Mouse (Mus musculus) myocyte (in vitro differentiated cells): Measurements from ENCODE around the gene Atp8b4. TPM values are rescaled to one million over a fixed set of nuclear protein-coding genes. Genes with fewer than 3 reads are reported as not detected.

ENCODE experiments used
- H3K27me3 ChIP-seq: one replicate; pipeline ENCODE4 v1.6.1; 2011; ENCODE audit not compliant: control insufficient read depth, insufficient read depth, insufficient read length
- H3K36me3 ChIP-seq: one replicate; pipeline ENCODE4 v1.6.1; 2011; ENCODE audit not compliant: control insufficient read depth, insufficient read depth
- H3K4me2 ChIP-seq: one replicate; pipeline ENCODE4 v1.6.1; 2011; ENCODE audit warnings: low read depth, control low read depth
- H3K4me3 ChIP-seq: one replicate; pipeline ENCODE4 v1.5.1; 2011; ENCODE audit warnings: mild to moderate bottlenecking, control low read depth, moderate library complexity
- H3K79me2 ChIP-seq: one replicate; pipeline ENCODE4 v1.6.1; 2011; ENCODE audit not compliant: control insufficient read depth, insufficient read depth
- H3ac ChIP-seq: one replicate; pipeline ENCODE4 v1.6.1; 2011; ENCODE audit not compliant: control insufficient read depth, insufficient read length
- CEBPB ChIP-seq: IDR thresholded peaks from 2 replicates; pipeline ENCODE4 v1.6.1; 2011; ENCODE audit warnings: mild to moderate bottlenecking, moderate library complexity; ENCODE audit not compliant: poor library complexity, insufficient read depth, severe bottlenecking
- E2F4 ChIP-seq: IDR thresholded peaks from one replicate; pipeline ENCODE4 v1.6.1; 2011; ENCODE audit warnings: mild to moderate bottlenecking, control low read depth, moderate library complexity; ENCODE audit not compliant: insufficient read depth
- MAX ChIP-seq: IDR thresholded peaks from one replicate; pipeline ENCODE4 v1.6.1; 2011; ENCODE audit warnings: low read depth, mild to moderate bottlenecking, control low read depth
- MYOD1 ChIP-seq, 3 experiments: IDR thresholded peaks; one replicate each; pipeline ENCODE4 v1.6.1; 2011; ENCODE audit warnings: control low read depth in 2 of 3, low read depth in 2 of 3, mild to moderate bottlenecking in 2 of 3, moderate library complexity in 1 of 3; ENCODE audit not compliant: insufficient read length in 2 of 3, control insufficient read depth in 1 of 3
- MYOG ChIP-seq, 3 experiments: IDR thresholded peaks; one replicate each; pipeline ENCODE4 v1.6.1; 2011; ENCODE audit warnings: control low read depth in 2 of 3, low read depth in 2 of 3, mild to moderate bottlenecking in 2 of 3; ENCODE audit not compliant: insufficient read length in 2 of 3, control insufficient read depth in 1 of 3, insufficient read depth in 1 of 3
- POLR2A ChIP-seq: IDR thresholded peaks from one replicate; pipeline ENCODE4 v1.6.1; 2011; ENCODE audit warnings: low read depth, mild to moderate bottlenecking, control low read depth, moderate library complexity; ENCODE audit not compliant: insufficient read length
- POLR2AphosphoS2 ChIP-seq: IDR thresholded peaks from one replicate; pipeline ENCODE4 v1.6.1; 2011; ENCODE audit warnings: low read depth, control low read depth; ENCODE audit not compliant: insufficient read length
- REST ChIP-seq: IDR thresholded peaks from one replicate; pipeline ENCODE4 v1.6.1; 2011; ENCODE audit warnings: mild to moderate bottlenecking, control low read depth, moderate library complexity; ENCODE audit not compliant: insufficient read depth, insufficient read length
- SRF ChIP-seq: IDR thresholded peaks from one replicate; pipeline ENCODE4 v1.6.1; 2011; ENCODE audit warnings: low read depth; ENCODE audit not compliant: control insufficient read depth, insufficient read length
- TCF12 ChIP-seq: IDR thresholded peaks from one replicate; pipeline ENCODE4 v1.6.1; 2011; ENCODE audit warnings: mild to moderate bottlenecking, control low read depth; ENCODE audit not compliant: poor library complexity, insufficient read depth, severe bottlenecking
- TCF3 ChIP-seq: IDR thresholded peaks from one replicate; pipeline ENCODE4 v1.6.1; 2011; ENCODE audit warnings: low read depth, control low read depth; ENCODE audit not compliant: insufficient read length
- USF1 ChIP-seq: IDR thresholded peaks from one replicate; pipeline ENCODE4 v1.6.1; 2011; ENCODE audit warnings: low read depth, mild to moderate bottlenecking, control low read depth, moderate library complexity
- polyA plus RNA-seq: library from polyadenylated mRNA; unstranded; fragments of >200 nt; fragmentation: generic; extraction: Trizol; gene quantifications from one replicate; pipeline ENCODE4 v1.2.1, GENCODE M21; 2012; ENCODE audit warnings: missing spikeins

Gene Atp8b4
- polyA plus RNA-seq, 1 experiment, result 0.01 TPM

- Histone ChIP-seq H3K36me3 (no peaks in the 10 kb centered on the region), H3ac (no peak overlapping the region), H3K27me3 (no peaks in the 10 kb centered on the region), H3K79me2 (no peaks in the 10 kb centered on the region), H3K4me3 (no peak overlapping the region), H3K4me2 (no peak overlapping the region)
- no peak for TF ChIP-seq MYOG (IDR thresholded peaks at IDR 0.05; ENCODE audit: control insufficient read depth in 1 of 3, insufficient read depth in 1 of 3, insufficient read length in 2 of 3, low read depth in 2 of 3)
- TF ChIP-seq REST, result no peak
- TF ChIP-seq USF1, result no peak
- no peak for TF ChIP-seq MYOD1 (IDR thresholded peaks at IDR 0.05; ENCODE audit: control insufficient read depth in 1 of 3, insufficient read length in 2 of 3, low read depth in 2 of 3)
- TF ChIP-seq CEBPB, result no peak
- no peak for TF ChIP-seq TCF12
- TF ChIP-seq POLR2A, result no peak
- TF ChIP-seq MAX, result no peak
- TF ChIP-seq TCF3, result no peak
- no peak for TF ChIP-seq SRF
- no peak for TF ChIP-seq POLR2AphosphoS2
- no peak for TF ChIP-seq E2F4
Observed at GRCm38 (mm10) chr2:126425223-126425622, 75.3 kb downstream of the Atp8b4 start.

DNA sequence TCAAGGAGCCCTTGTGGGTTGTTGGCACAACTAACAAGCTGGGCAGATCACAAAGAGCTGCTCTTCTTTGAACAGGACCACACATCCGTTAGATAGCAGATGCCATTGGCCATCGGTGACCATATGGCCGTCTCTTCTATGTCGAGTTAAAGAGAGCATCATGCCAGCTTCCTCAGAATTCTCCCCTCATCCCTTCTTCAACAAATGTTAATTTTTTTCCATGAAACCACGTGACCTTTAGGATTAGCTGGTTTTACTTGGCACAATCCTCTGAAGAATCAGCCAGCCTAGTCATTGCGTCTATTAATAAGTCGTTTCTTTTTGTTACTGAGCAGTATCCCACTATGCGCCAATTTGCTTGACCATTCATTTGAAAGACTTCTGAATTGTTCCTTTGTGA lies 75.8 kb downstream of the Atp8b4 start:
- H3K4me2 ChIP-seq, result no peak overlapping the region
- H3K4me3 ChIP-seq, result no peak overlapping the region
- no peaks in the 10 kb centered on the region for H3K36me3 ChIP-seq
- H3K27me3 ChIP-seq, result no peaks in the 10 kb centered on the region
- H3ac ChIP-seq, result no peak overlapping the region
- TF ChIP-seq E2F4 (no peak), USF1 (no peak), SRF (no peak), TCF12 (no peak), MYOD1 (IDR thresholded peaks at IDR 0.05; ENCODE audit: control insufficient read depth in 1 of 3, insufficient read length in 2 of 3, low read depth in 2 of 3) (no peak), TCF3 (no peak), CEBPB (no peak), MAX (no peak), POLR2AphosphoS2 (no peak), REST (no peak)
- no peaks in the 10 kb centered on the region for H3K79me2 ChIP-seq

DNA sequence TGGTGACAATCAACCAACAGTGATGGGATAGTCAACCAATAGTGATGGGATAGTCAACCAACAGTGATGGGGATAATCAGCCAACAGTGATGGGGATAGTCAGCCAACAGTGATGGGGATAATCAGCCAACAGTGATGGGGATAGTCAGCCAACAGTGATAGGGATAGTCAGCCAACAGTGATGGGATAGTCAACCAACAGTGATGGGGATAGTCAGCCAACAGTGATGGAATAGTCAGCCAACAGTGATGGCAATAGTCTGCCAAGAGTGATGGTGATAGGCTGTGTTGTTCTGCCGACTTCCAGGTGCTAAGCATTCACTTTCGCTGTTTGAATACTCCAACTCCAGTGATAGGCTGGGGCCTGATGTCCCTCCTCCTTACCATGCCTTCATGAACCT lies 79.6 kb downstream of the Atp8b4 start:
- no peak for TF ChIP-seq SRF
- no peak for TF ChIP-seq USF1
- TF ChIP-seq E2F4, result no peak
- TF ChIP-seq POLR2A, result no peak
- H3K4me3 ChIP-seq, result no peak overlapping the region
- no peaks in the 10 kb centered on the region for H3K79me2 ChIP-seq
- H3ac ChIP-seq, result no peak overlapping the region
- H3K4me2 ChIP-seq, result no peak overlapping the region
- H3K27me3 ChIP-seq, result no peaks in the 10 kb centered on the region
- H3K36me3 ChIP-seq, result no peaks in the 10 kb centered on the region

- TF ChIP-seq REST (no peak), CEBPB (peak; percentile 83)
- Histone ChIP-seq H3K36me3 (no peaks in the 10 kb centered on the region), H3K4me3 (no peak overlapping the region), H3ac (no peak overlapping the region), H3K4me2 (no peak overlapping the region), H3K27me3 (no peaks in the 10 kb centered on the region), H3K79me2 (no peaks in the 10 kb centered on the region)
Observed at GRCm38 (mm10) chr2:126418916-126419315, 81.6 kb downstream of the Atp8b4 start.

GRCm38 (mm10) chr2:126416772-126417171 lies 83.7 kb downstream of the Atp8b4 start:
- Histone ChIP-seq H3K79me2 (no peaks in the 10 kb centered on the region), H3K4me3 (no peak overlapping the region), H3ac (no peak overlapping the region), H3K4me2 (no peak overlapping the region), H3K36me3 (no peaks in the 10 kb centered on the region), H3K27me3 (no peaks in the 10 kb centered on the region)
- TF ChIP-seq TCF12 (no peak), USF1 (no peak), MYOD1 (IDR thresholded peaks at IDR 0.05; ENCODE audit: control insufficient read depth in 1 of 3, insufficient read length in 2 of 3, low read depth in 2 of 3) (no peak), REST (no peak), CEBPB (no peak), MAX (no peak), TCF3 (no peak), MYOG (IDR thresholded peaks at IDR 0.05; ENCODE audit: control insufficient read depth in 1 of 3, insufficient read depth in 1 of 3, insufficient read length in 2 of 3, low read depth in 2 of 3) (no peak), POLR2A (no peak), SRF (no peak), E2F4 (no peak), POLR2AphosphoS2 (no peak)
